Mouse (Mus musculus) C2C12 (cell line): Measurements from ENCODE around the gene Hmx1. TPM values are rescaled to one million over a fixed set of nuclear protein-coding genes. Genes with fewer than 3 reads are reported as not detected.
A peak's percentile ranks its signal among the peaks of the same experiment; 100 is the strongest.

Experiments used
- H3K27me3 ChIP-seq: one replicate; pipeline ENCODE4 v1.6.1; 2011; ENCODE audit not compliant: control insufficient read depth, insufficient read depth, insufficient read length
- H3K36me3 ChIP-seq: one replicate; pipeline ENCODE4 v1.6.1; 2011; ENCODE audit not compliant: control insufficient read depth, insufficient read depth
- H3K4me3 ChIP-seq: one replicate; pipeline ENCODE4 v1.5.1; 2011; ENCODE audit warnings: mild to moderate bottlenecking, control low read depth; ENCODE audit not compliant: poor library complexity, insufficient read depth, severe bottlenecking
- H3K79me2 ChIP-seq: one replicate; pipeline ENCODE4 v1.6.1; 2011; ENCODE audit not compliant: control insufficient read depth, insufficient read depth
- H3K79me3 ChIP-seq: one replicate; pipeline ENCODE4 v1.6.1; 2011; ENCODE audit warnings: low read depth, control low read depth
- H3ac ChIP-seq: one replicate; pipeline ENCODE3; 2011; ENCODE audit warnings: low read depth; ENCODE audit not compliant: control insufficient read depth, insufficient read length
- CEBPB ChIP-seq: IDR thresholded peaks from one replicate; pipeline ENCODE4 v1.6.1; 2011; ENCODE audit warnings: low read depth, mild to moderate bottlenecking, control low read depth, moderate library complexity
- CTCF ChIP-seq: IDR thresholded peaks from one replicate; pipeline ENCODE4 v1.5.1; 2011; ENCODE audit not compliant: control insufficient read depth, insufficient read depth, insufficient read length
- FOSL1 ChIP-seq: IDR thresholded peaks from one replicate; pipeline ENCODE4 v1.8.0; 2011; ENCODE audit warnings: mild to moderate bottlenecking, low read length; ENCODE audit not compliant: poor library complexity, insufficient read depth, severe bottlenecking
- MAX ChIP-seq: IDR thresholded peaks from one replicate; pipeline ENCODE4 v1.6.1; 2011; ENCODE audit warnings: mild to moderate bottlenecking, control low read depth
- MYOD1 ChIP-seq: IDR thresholded peaks from one replicate; pipeline ENCODE4 v1.6.1; 2011; ENCODE audit warnings: low read depth; ENCODE audit not compliant: control insufficient read depth, insufficient read length
- MYOG ChIP-seq: IDR thresholded peaks from one replicate; pipeline ENCODE4 v1.6.1; 2011; ENCODE audit not compliant: control insufficient read depth, insufficient read length; ENCODE audit errors: extremely low read depth
- USF1 ChIP-seq: IDR thresholded peaks from one replicate; pipeline ENCODE4 v1.6.1; 2011; ENCODE audit warnings: low read depth, mild to moderate bottlenecking, control low read depth, moderate library complexity
- long read RNA-seq, 2 experiments: library from polyadenylated mRNA; unstranded; transcript quantifications; one replicate each; pipeline ENCODE4 v2.0.0; 2019 to 2020
- polyA plus RNA-seq: library from polyadenylated mRNA; unstranded; fragments of >200 nt; fragmentation: generic; extraction: Trizol; gene quantifications from one replicate; pipeline ENCODE4 v1.2.1, GENCODE M21; 2012; ENCODE audit warnings: missing spikeins

Hmx1 gene
- not detected for polyA plus RNA-seq
- long read RNA-seq, experiment 1 = 0 reads
- long read RNA-seq, experiment 2 = 0 reads

DNA sequence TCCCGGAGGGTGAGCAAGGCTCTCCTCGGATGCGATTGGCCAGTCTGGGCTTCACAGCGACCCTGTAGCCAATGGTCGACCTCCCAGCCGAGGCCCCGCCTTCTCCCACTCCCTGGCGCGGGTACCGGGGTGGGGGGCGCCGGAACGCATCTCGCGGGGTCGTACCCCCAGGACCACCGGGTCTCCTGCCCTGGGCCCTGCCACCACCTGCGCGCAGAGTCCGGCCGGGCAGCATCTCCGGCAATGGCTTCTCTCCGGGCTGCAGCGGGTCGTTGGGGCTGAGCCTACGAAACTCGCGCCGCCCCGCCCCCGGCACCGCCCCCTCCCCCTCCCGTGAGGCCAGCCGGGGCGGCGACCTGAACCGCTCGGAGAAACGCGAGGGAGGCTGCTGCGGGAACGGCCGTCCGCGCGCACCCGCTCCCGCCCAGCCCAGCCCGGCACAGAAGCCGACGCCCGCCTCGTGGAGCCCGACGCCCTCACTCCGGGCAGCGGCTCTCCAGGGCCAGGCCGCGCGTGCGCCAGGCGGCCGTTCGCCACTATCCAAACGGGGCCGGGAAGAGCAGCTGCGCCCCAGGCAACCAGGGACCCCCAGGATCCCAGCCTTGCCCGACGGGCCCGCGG lies at the start of gene Hmx1:
TSS of gene Hmx1 (plus strand) at position 618 of the 621 bp plus-strand sequence.
- H3K79me3 ChIP-seq = no peaks in the 10 kb centered on the region
- no peaks in the 10 kb centered on the region for H3K36me3 ChIP-seq
- no peaks in the 10 kb centered on the region for H3K79me2 ChIP-seq
- no peak within 1 kb of the TSS for H3ac ChIP-seq
- peaks cover 90% of the 10 kb centered on the region for H3K27me3 ChIP-seq
- H3K4me3 ChIP-seq = no peak within 1 kb of the TSS
- TF ChIP-seq FOSL1 (no peak), CTCF (no peak), CEBPB (no peak), MAX (no peak), MYOG (no peak), USF1 (no peak), MYOD1 (no peak)

DNA sequence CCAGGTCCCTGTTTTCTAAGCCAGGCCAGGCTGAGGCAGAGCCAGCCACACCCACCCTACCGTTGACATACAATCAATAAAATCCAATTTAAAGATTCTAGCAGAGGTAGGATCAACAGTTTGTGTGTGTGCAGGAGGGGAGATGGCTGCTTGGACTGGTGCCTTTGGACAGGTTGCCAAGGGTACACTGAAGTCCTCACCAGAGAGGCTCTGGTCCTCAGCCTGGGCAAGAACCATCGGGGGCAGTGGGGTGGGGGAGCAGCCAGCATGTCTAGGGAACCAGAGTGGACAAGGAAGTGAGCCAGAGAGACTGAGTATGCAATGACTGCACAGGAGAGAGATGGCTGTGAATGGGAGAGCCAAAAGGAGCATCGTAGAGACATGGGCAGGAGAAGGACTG lies 43.8 kb upstream of the Hmx1 start:
- no peak overlapping the region for H3ac ChIP-seq
- TF ChIP-seq MYOD1 (no peak), USF1 (no peak), MYOG (no peak), MAX (no peak), CTCF (no peak), CEBPB (no peak), FOSL1 (no peak)
- H3K4me3 ChIP-seq = no peak overlapping the region
- H3K79me3 ChIP-seq = no peaks in the 10 kb centered on the region
- H3K27me3 ChIP-seq = peaks cover 41% of the 10 kb centered on the region
- H3K79me2 ChIP-seq = no peaks in the 10 kb centered on the region
- H3K36me3 ChIP-seq = no peaks in the 10 kb centered on the region

DNA sequence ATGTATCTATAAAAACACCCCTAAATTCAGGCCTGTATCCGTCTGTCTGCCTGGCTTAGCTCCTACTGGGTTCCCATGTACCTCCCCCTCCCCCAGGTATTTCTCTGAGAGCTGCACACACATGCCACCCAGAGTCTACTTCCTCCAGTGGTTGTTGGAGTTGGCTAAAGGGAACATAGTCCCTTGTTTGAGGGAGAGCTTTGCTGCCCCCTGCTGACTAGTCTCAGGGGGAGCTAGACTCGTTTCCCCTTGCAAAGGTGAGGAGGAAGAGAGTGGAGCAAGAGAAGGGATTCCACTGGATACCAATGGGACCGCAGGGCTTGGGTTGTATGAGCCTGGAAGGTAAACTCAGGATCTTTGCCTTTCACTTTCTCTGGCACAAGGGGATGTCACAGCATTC lies 40.1 kb upstream of the Hmx1 start:
- Histone ChIP-seq H3K79me2 (no peaks in the 10 kb centered on the region), H3K27me3 (peaks cover 42% of the 10 kb centered on the region), H3K4me3 (no peak overlapping the region), H3K36me3 (no peaks in the 10 kb centered on the region), H3ac (no peak overlapping the region), H3K79me3 (no peaks in the 10 kb centered on the region)
- peak; percentile 29 for TF ChIP-seq CTCF
- no peak for TF ChIP-seq MYOG
- TF ChIP-seq MYOD1 = no peak

DNA sequence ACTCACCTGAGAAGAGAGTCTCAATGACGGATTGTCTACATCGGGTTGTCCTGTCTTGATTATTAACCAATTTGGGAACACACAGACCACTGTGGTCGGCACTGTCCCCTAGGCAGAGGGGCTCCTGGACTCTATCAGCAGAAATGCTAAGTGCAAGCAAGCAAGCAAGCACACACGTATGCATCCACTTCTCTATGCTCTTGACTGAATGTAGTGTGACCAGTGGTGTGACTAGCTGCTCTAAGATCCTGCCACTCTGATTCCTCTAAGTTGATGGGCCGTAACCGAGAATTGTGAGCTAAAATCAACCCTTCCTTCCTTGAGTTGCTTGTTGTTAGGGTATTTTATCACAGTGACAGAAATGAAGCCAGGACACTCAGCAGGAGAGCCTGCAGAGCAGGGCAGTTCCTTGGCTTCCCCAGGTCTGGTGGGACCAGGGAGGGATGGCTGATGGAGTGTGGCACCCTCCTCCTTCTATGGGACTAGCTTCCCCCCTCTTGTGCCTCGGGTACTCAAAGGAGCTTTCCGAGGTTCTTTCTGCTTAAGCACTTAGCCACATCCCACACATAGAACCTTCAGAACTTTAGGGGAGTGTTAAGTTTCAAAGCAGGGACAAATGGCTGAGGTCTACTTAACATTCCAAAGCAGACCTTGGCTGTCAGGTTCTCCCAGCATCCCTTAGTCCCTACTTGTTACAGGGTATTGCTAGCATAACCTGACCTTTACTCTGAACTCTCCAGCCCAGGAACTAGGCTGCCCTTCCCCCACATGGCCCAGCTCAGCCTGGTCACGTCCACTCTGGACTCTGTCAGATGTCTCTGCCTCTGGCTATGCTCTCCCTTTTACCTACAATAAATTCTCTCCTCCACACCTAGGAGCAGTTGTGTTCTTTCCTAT lies 31.1 kb upstream of the Hmx1 start:
- H3K27me3 ChIP-seq = peaks cover 30% of the 10 kb centered on the region
- no peak overlapping the region for H3K4me3 ChIP-seq
- H3K79me3 ChIP-seq = no peaks in the 10 kb centered on the region
- H3ac ChIP-seq = no peak overlapping the region
- no peaks in the 10 kb centered on the region for H3K79me2 ChIP-seq
- no peaks in the 10 kb centered on the region for H3K36me3 ChIP-seq
- no peak for TF ChIP-seq FOSL1
- TF ChIP-seq CTCF = no peak
- no peak for TF ChIP-seq MAX
- no peak for TF ChIP-seq CEBPB
- no peak for TF ChIP-seq USF1
- TF ChIP-seq MYOG = no peak
- no peak for TF ChIP-seq MYOD1

DNA sequence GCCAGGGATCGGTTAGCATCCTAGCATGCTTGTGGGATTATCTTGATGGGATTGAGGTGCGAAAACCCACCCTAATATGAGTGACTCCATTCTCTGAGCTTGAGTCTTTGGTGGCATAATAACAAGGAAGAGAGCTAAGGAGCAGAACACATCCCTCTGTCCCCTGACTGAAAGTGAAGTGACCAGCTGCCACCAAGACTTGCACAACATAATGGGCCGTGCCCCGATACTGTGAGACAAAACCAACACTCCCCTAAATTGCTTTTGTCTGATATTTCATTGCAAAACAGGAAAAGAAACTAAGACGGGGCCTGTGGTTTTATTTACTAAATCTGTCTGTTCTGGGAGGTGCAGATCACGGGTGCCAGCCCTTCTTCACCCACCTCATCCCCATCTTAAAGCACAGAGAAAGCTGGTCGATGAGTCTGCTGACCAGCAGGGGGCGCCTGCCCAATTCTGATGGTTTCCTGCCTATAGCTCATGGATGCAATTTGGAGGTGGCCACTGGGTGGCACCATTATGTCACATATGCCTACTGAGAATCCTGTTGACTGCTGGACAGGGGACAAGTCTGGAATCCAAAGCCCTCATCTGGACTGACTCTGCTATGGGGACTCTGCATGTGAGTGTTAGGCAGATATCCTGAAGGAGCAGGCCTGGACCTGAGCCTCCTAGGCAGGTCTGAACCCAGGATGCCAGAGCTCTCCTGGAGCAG lies 27.2 kb upstream of the Hmx1 start:
- no peak overlapping the region for H3ac ChIP-seq
- no peaks in the 10 kb centered on the region for H3K79me2 ChIP-seq
- TF ChIP-seq MAX (no peak), CTCF (peak; percentile 94)
- H3K27me3 ChIP-seq = peaks cover 67% of the 10 kb centered on the region
- H3K4me3 ChIP-seq = no peak overlapping the region
- no peaks in the 10 kb centered on the region for H3K36me3 ChIP-seq
- H3K79me3 ChIP-seq = no peaks in the 10 kb centered on the region
